23 mouse cellular contexts compared by ENCODE assay signal in genomic region chr12:101919847-101920246, GRCm38 (mm10).
"Had no signal": no experiment of that assay in that cellular context is flagged by ENCODE, and none has a peak within 500 bp of the region (broad histone marks: within the 10 kb centered on the region; RNA-seq: fewer than 3 reads in every experiment).

No protein-coding gene starts in this region.

- H3K4me3 ChIP-seq: layer of hippocampus, adult 2 months; limb, embryonic 10.5 days; limb, embryonic 13.5 days; midbrain, embryonic 12.5 days; midbrain, embryonic 15.5 days; neural tube, embryonic 12.5 days; neural tube, embryonic 15.5 days had no signal

- H3K9ac ChIP-seq: limb, embryonic 13.5 days; liver, embryonic 14.5 days; liver, postnatal 0 days; lung, embryonic 14.5 days; midbrain, embryonic 12.5 days; midbrain, embryonic 15.5 days; neural tube, embryonic 12.5 days; neural tube, embryonic 15.5 days had no signal

- H3K4me2 ChIP-seq: limb, embryonic 13.5 days; lung, embryonic 14.5 days; midbrain, embryonic 12.5 days; midbrain, embryonic 15.5 days; neural tube, embryonic 12.5 days; neural tube, embryonic 15.5 days had no signal

- H3K9me3 ChIP-seq: limb, embryonic 10.5 days; limb, embryonic 13.5 days; midbrain, embryonic 12.5 days; midbrain, embryonic 15.5 days; neural tube, embryonic 12.5 days; neural tube, embryonic 15.5 days had no signal

- H3K27me3 ChIP-seq: limb, embryonic 13.5 days; midbrain, embryonic 12.5 days; midbrain, embryonic 15.5 days; neural tube, embryonic 12.5 days; neural tube, embryonic 15.5 days had no signal

- H3K27ac ChIP-seq: kidney, postnatal 0 days; layer of hippocampus, adult 2 months; limb, embryonic 10.5 days; limb, embryonic 13.5 days; liver, embryonic 14.5 days; macrophage; midbrain, embryonic 12.5 days; midbrain, embryonic 15.5 days; neural tube, embryonic 12.5 days; neural tube, embryonic 15.5 days; stomach, postnatal 0 days had no signal

- ATAC-seq: liver, postnatal 0 days; lung, postnatal 0 days; midbrain, embryonic 15.5 days had no signal

- DNase-seq: kidney, adult 9 months; kidney, postnatal 25 days; layer of hippocampus, adult 9-11 months; liver; liver, postnatal 0 days; lung, embryonic 14.5 days; right cerebral cortex, adult 18-20 months; right cerebral cortex, postnatal 14 days; thymus, adult 2 months; thymus, postnatal 14 days; thymus, postnatal 4 days had no signal

- H3K4me1 ChIP-seq: limb, embryonic 10.5 days; limb, embryonic 13.5 days; midbrain, embryonic 12.5 days; midbrain, embryonic 15.5 days; neural tube, embryonic 12.5 days; neural tube, embryonic 15.5 days had no signal
